Mouse (Mus musculus) heart, postnatal 0 days (tissue): ENCODE results near the gene Clpb. TPM values are rescaled to one million over a fixed set of nuclear protein-coding genes. Genes with fewer than 3 reads are reported as not detected.
A peak's percentile ranks its signal among the peaks of the same experiment; 100 is the strongest.

Source experiments
- ATAC-seq: fragments of 200-750 bp; cut with Nextera tagmentation; 2 replicates; pipeline ENCODE4 v1.8.0; 2017; ENCODE audit warnings: low read depth, moderate number of reproducible peaks, moderate library complexity; ENCODE audit not compliant: insufficient read depth
- DNase-seq: peaks from one replicate; pipeline ENCODE4 v3.0.0-alpha.2; 2016; ENCODE audit warnings: low spot score
- H3K27ac ChIP-seq: fragments of 300-500 bp; sonication (generic); 2 replicates; pipeline ENCODE4 v1.5.1; 2014; ENCODE audit warnings: low read depth, mild to moderate bottlenecking
- H3K27me3 ChIP-seq: fragments of 300-500 bp; sonication (generic); 2 replicates; pipeline ENCODE4 v1.6.1; 2014; ENCODE audit warnings: low read length, mixed read lengths; ENCODE audit not compliant: control insufficient read depth, insufficient read depth
- H3K36me3 ChIP-seq: fragments of 300-500 bp; sonication (generic); replicated peaks from 2 replicates; pipeline ENCODE4 v1.6.1; 2014; ENCODE audit warnings: low read length, mixed read lengths; ENCODE audit not compliant: control insufficient read depth, insufficient read depth
- H3K4me1 ChIP-seq: fragments of 300-500 bp; sonication (generic); 2 replicates; pipeline ENCODE4 v1.6.1; 2014; ENCODE audit warnings: antibody characterized with exemption; ENCODE audit not compliant: control insufficient read depth, insufficient read depth
- H3K4me2 ChIP-seq: fragments of 300-500 bp; sonication (generic); 2 replicates; pipeline ENCODE4 v1.6.1; 2014; ENCODE audit warnings: low read depth, mild to moderate bottlenecking, low read length, moderate library complexity
- H3K4me3 ChIP-seq: fragments of 300-500 bp; sonication (generic); 2 replicates; pipeline ENCODE4 v1.5.1; 2014; ENCODE audit warnings: low read depth, low read length
- H3K9ac ChIP-seq: fragments of 300-500 bp; sonication (generic); replicated peaks from 2 replicates; pipeline ENCODE4 v1.6.1; 2014; ENCODE audit warnings: low read depth, low read length, mixed read lengths
- H3K9me3 ChIP-seq: fragments of 300-500 bp; sonication (generic); replicated peaks from 2 replicates; pipeline ENCODE4 v1.6.1; 2016; ENCODE audit warnings: low read length; ENCODE audit not compliant: control insufficient read depth
- CTCF ChIP-seq: IDR thresholded peaks from 2 replicates; pipeline ENCODE4 v1.5.1; 2016; ENCODE audit warnings: antibody characterized with exemption, control low read depth, low read depth
- EP300 ChIP-seq: IDR thresholded peaks from 2 replicates; pipeline ENCODE4 v1.6.1; 2016; ENCODE audit warnings: antibody characterized with exemption, low read depth
- WGBS: fragments of 180-500 bp; shearing (Covaris S2); extraction: QIAGEN DNeasy Blood & Tissue Kit; methylation state at CpG from one replicate; pipeline ENCODE4 v1.1.7; 2014; 5-methylcytosine and 5-hydroxymethylcytosine counted together
- polyA plus RNA-seq: library from polyadenylated mRNA; unstranded; fragments of >200 nt; fragmentation: Nextera tagmentation; extraction: Ambion mirVana; gene quantifications from 2 replicates; pipeline ENCODE4 v1.2.1, GENCODE M21; 2015
- total RNA-seq: library from RNA; depleted of rRNA; stranded (reverse); fragments of >200 nt; gene quantifications from 2 replicates; pipeline ENCODE4 v1.2.3, GENCODE M21; 2014; ENCODE audit warnings: low replicate concordance

The Clpb gene
- total and polyA plus RNA-seq, 2 experiments from 2014 or later, result 47.2 to 84.6 TPM

DNA sequence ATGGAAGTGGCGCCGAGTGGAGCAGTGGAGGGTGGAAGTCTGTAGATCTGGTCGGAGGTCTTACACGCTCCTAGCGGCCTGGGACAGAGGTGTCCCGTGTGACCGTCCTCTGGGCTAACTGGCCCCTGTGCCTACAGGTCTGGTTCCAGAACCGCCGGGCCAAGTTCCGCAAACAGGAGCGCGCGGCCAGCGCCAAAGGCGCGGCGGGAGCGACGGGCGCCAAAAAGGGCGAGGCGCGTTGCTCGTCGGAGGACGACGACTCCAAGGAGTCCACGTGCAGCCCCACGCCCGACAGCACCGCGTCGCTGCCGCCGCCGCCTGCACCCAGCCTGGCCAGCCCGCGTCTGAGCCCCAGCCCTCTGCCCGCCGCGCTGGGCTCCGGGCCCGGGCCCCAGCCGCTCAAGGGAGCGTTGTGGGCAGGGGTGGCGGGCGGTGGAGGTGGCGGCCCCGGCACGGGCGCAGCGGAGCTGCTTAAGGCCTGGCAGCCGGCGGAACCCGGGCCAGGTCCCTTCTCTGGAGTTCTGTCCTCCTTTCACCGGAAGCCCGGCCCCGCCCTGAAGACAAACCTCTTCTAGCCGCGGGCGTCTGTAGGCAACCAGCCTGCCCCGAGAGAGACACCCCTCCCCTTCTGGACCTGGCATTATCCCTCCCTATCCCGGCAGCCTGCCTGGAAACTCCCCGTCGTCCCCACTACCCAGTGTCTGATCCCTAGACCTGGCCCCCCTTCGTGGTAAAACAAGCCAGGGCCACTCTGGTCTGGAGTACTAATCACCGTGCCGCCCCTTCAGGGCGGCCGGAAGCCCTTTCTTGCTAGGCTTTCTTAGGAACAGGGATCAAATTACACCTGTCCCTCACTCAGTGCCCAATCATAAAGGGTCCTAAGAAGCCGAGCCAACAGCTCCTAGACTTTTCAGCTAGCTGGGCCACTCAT is 158.4 kb downstream of the Clpb start:
- H3K27ac ChIP-seq, result peak overlapping the region; percentile 73
- WGBS, result under 1% methylated on average over 63 of the region's 71 CpGs
- ATAC-seq (peak; percentile 85), DNase-seq (peak; percentile 77)
- H3K4me3 ChIP-seq, result peak overlapping the region; percentile 53
- no peaks in the 10 kb centered on the region for H3K9me3 ChIP-seq
- H3K36me3 ChIP-seq, result peaks cover 32% of the 10 kb centered on the region
- TF ChIP-seq EP300, result no peak; the same call in 1 of the 2 replicates
- TF ChIP-seq CTCF, result no peak
- H3K4me2 ChIP-seq, result peak overlapping the region; percentile 85
- H3K27me3 ChIP-seq, result peaks cover 49% of the 10 kb centered on the region
- peak overlapping the region; percentile 55; the same call in 1 of the 2 replicates for H3K9ac ChIP-seq
- H3K4me1 ChIP-seq, result peaks cover 12% of the 10 kb centered on the region

DNA sequence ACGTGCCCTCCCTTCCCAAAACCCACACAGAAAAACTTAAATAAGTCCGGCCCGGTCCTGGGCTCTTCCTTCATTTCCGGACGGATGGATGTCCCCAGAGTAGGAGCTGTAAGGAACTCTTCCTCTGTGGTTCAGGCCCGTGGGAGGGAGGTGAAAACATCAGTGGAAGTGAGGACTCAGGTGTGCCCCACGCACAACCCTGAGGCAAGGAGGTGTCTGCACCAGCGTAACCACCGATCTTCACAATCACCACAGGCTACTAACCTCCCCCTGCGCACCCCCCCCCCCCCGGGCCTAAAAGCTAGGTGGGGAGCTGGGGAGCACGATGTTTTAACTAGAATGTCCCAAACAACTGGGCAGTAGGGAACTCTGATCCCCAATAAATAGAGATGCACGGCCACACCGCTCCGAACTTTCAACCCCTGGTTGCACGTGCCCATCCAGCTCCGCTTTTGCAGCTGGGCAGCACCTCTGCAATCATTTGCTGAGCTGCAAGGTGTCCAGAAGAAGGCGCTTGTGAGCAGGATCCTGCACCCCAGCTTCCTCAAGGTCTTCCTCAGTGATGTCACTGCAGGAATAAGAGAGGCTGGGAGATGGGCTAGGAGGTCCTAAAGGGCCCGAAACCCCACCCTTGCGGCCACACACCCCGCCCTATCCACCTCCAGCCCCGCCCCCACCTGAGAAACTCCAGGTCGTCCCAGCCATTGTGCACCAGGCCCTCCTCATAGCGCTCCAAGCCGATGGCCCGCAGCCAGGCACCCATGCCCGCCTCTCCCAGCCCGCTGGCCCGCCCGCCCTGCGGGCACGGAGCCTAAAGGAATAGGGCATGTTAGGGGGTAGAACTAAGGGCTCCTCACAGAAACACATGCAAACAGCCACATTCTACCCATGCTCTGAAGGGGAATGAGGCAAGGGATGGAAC is 159.7 kb downstream of the Clpb start:
- Histone ChIP-seq H3K4me2 (no peak overlapping the region), H3K9ac (no peak overlapping the region), H3K27me3 (peaks cover 36% of the 10 kb centered on the region), H3K4me3 (no peak overlapping the region), H3K36me3 (peaks cover 44% of the 10 kb centered on the region), H3K4me1 (peaks cover 12% of the 10 kb centered on the region), H3K27ac (no peak overlapping the region), H3K9me3 (no peaks in the 10 kb centered on the region)
- 51% methylated on average over 32 of the region's 32 CpGs for WGBS
- TF ChIP-seq CTCF (peak; percentile 40), EP300 (no peak)
- no peak for DNase-seq
- ATAC-seq, result no peak

DNA sequence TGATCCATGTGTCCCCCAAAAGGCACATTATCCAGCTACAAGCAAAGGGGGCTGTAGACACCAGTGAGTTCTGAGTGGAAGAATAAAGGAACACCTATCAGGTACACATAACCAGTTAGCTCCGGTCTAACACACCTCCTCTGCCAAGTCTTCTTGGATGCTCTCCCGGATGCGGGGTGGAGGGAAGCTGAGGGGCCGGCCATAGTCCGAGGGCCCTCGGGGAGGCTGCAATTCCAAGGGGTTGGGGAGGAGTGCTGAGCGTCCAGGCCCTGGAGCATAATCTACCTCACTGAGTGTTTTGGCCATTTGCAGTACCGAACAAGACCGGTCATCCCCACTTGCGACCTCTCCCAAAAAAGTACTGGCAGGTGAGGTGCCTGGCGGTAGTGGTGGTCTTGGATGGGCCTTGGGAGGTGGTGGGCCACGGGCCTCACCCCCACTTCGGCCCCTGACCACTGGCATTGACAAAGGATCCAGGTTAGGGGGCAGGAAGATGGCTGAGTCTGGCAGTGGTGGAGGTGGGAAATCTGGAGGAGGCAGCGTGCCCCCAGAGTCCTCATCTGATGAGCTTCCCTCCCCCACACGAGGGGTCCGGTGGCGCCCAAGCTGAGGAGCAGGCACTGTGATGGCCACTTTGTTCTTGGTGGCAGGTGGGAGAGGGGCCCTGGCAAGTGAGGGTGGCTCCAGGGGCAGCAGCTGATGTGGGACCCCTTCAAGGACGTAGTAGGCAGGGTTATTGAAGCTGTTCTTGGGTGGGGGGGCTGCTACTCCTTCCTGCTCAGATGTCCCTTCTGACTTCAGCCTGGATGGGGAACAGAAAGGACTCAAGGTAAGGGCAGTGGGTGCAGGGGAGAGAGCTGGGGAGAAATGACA is 160.6 kb downstream of the Clpb start:
- ATAC-seq (no peak), DNase-seq (no peak)
- Histone ChIP-seq H3K27me3 (peaks cover 27% of the 10 kb centered on the region), H3K4me1 (peaks cover 12% of the 10 kb centered on the region), H3K36me3 (peaks cover 53% of the 10 kb centered on the region), H3K4me2 (no peak overlapping the region), H3K9me3 (no peaks in the 10 kb centered on the region), H3K9ac (no peak overlapping the region), H3K27ac (no peak overlapping the region), H3K4me3 (no peak overlapping the region)
- WGBS, result 77% methylated on average over 18 of the region's 18 CpGs
- no peak for TF ChIP-seq CTCF
- TF ChIP-seq EP300, result no peak

DNA sequence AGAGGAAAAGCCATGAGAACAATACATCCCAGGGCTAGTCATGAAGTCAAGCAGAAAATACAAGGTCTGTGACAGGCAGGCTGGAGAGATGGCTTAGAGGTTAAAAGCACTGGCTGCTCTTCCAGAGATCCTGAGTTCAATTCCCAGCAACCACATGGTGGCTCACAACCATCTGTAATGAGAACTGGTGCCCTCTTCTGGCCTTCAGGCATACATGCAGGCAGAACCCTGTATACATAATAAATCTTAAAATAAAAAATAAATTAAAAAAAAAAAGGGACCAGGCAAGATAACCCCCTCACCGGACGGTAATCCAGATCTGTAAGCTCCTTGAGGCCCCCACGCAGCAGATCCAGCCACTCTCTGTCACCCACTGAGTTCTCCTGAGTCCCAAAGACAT is 166.9 kb downstream of the Clpb start:
- no peak overlapping the region for H3K27ac ChIP-seq
- peaks cover 83% of the 10 kb centered on the region for H3K36me3 ChIP-seq
- DNase-seq (no peak), ATAC-seq (no peak)
- H3K4me3 ChIP-seq, result no peak overlapping the region
- TF ChIP-seq EP300, result no peak
- peak; percentile 10; the same call in 1 of the 2 replicates for TF ChIP-seq CTCF
- H3K4me1 ChIP-seq, result peaks cover 8% of the 10 kb centered on the region
- no peak overlapping the region for H3K9ac ChIP-seq
- no peak overlapping the region for H3K4me2 ChIP-seq
- 100% methylated on average over 3 of the region's 3 CpGs for WGBS
- no peaks in the 10 kb centered on the region for H3K27me3 ChIP-seq
- no peaks in the 10 kb centered on the region for H3K9me3 ChIP-seq

DNA sequence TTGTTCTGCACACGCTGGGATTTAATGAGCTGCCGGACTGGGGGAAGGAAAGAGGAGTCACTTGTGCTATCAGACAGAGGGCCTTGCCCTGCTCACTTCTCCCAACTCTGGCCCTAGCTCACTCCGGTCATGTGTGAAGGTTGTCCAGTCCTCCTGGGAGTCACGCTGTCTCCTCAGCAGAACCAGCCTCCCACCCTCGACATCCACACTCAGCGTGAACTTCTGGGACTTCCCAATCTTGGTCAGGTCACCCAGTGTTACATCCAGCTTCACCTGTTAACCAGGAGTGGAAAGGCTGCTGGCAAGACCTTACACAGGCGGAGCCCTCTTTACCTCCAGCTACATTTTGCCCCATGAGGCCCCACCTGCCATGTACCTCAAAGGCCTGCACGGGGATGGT is 168.0 kb downstream of the Clpb start:
- 94% methylated on average over 8 of the region's 8 CpGs for WGBS
- no peak for ATAC-seq
- DNase-seq, result no peak

More for the DNA sequence above, 168.0 kb downstream of the Clpb start:
- Histone ChIP-seq H3K4me2 (no peak overlapping the region), H3K36me3 (peaks cover 73% of the 10 kb centered on the region), H3K9ac (no peak overlapping the region), H3K27me3 (no peaks in the 10 kb centered on the region), H3K9me3 (no peaks in the 10 kb centered on the region), H3K4me3 (no peak overlapping the region), H3K27ac (no peak overlapping the region), H3K4me1 (peaks cover 8% of the 10 kb centered on the region)
- TF ChIP-seq CTCF (no peak), EP300 (no peak)
